Mouse (Mus musculus): Measurements from ENCODE around the gene Sprr2a1. TPM values are rescaled to one million over a fixed set of nuclear protein-coding genes. Genes with fewer than 3 reads are reported as not detected.
A peak's percentile ranks its signal among the peaks of the same experiment; 100 is the strongest.
"Not testable (repeated sequence)": the region's sequence is repeated elsewhere in the genome, so short reads cannot be mapped to it uniquely, and the experiment has no call there.

The Sprr2a1 gene
- 0.22 and 0.62 TPM in 2 replicates for polyA plus RNA-seq (2015; fragmentation: Nextera tagmentation; extraction: Ambion mirVana)

DNA sequence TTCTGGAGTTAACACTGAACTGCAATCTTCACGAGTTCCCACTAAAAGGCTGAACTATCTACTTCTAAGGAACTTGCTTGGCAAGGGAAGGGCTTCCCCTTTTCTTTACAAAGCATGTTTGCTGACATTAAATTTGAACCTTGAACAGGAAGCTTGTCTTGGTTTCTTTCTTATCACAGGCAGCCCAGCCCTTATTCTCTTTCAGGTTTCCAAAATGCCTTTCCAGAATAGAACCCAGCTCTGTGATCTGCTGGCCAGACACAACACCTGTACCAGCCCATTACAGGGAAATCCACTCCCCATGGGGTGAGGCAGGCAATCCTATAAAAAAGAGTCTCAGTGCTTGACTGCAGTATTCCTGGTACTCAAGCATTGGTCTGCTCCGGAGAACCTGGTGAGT lies at the start of gene Sprr2a1, which contains the start of gene Sprr2a2:
Sprr2a1 (plus strand) TSS at position 231 of the 400 bp plus-strand sequence.
Sprr2a2 (plus strand) TSS at position 352 of the 400 bp plus-strand sequence.
- H3K27ac ChIP-seq (ENCODE audit: low read length); H3K4me1 ChIP-seq (ENCODE audit: control insufficient read depth, insufficient read depth, low read length); H3K36me3 ChIP-seq (ENCODE audit: control insufficient read depth, insufficient read depth); H3K9ac ChIP-seq (ENCODE audit: low read length); H3K9me3 ChIP-seq (replicated peaks; ENCODE audit: control insufficient read depth, low read length); H3K27me3 ChIP-seq (ENCODE audit: control insufficient read depth, insufficient read depth, low read length); ATAC-seq (replicated peaks; ENCODE audit: extremely low read depth, insufficient read depth, low FRiP score); H3K4me2 ChIP-seq (ENCODE audit: low read depth, low read length); H3K4me3 ChIP-seq (ENCODE audit: low read length): not testable (repeated sequence)
- no CpG with 5 or more reads among the region's 2 CpGs for WGBS

- H3K27ac ChIP-seq (ENCODE audit: low read length): no peak overlapping the region
- H3K27me3 ChIP-seq (ENCODE audit: control insufficient read depth, insufficient read depth, low read length): no peaks in the 10 kb centered on the region
- WGBS: 71% methylated on average over 3 of the region's 3 CpGs
- H3K9me3 ChIP-seq (replicated peaks; ENCODE audit: control insufficient read depth, low read length): no peaks in the 10 kb centered on the region
- no peak overlapping the region for H3K4me3 ChIP-seq (ENCODE audit: low read length)
- H3K9ac ChIP-seq (ENCODE audit: low read length): no peak overlapping the region
- no peaks in the 10 kb centered on the region for H3K36me3 ChIP-seq (ENCODE audit: control insufficient read depth, insufficient read depth)
- ATAC-seq (replicated peaks; ENCODE audit: extremely low read depth, insufficient read depth, low FRiP score): no peak
- no peaks in the 10 kb centered on the region for H3K4me1 ChIP-seq (ENCODE audit: control insufficient read depth, insufficient read depth, low read length)
- no peak overlapping the region for H3K4me2 ChIP-seq (ENCODE audit: low read depth, low read length)
Observed at GRCm38 (mm10) chr3:92169847-92170246, 45.8 kb upstream of the Sprr2a1 start.

- Histone ChIP-seq H3K27ac (ENCODE audit: low read length) (no peak overlapping the region), H3K4me3 (ENCODE audit: low read length) (no peak overlapping the region), H3K36me3 (ENCODE audit: control insufficient read depth, insufficient read depth) (no peaks in the 10 kb centered on the region), H3K4me2 (ENCODE audit: low read depth, low read length) (no peak overlapping the region), H3K9me3 (replicated peaks; ENCODE audit: control insufficient read depth, low read length) (no peaks in the 10 kb centered on the region), H3K27me3 (ENCODE audit: control insufficient read depth, insufficient read depth, low read length) (no peaks in the 10 kb centered on the region), H3K4me1 (ENCODE audit: control insufficient read depth, insufficient read depth, low read length) (no peaks in the 10 kb centered on the region), H3K9ac (ENCODE audit: low read length) (no peak overlapping the region)
- 79% methylated on average over 1 of the region's 1 CpGs for WGBS
- no peak for ATAC-seq (replicated peaks; ENCODE audit: extremely low read depth, insufficient read depth, low FRiP score)
Observed at GRCm38 (mm10) chr3:92176880-92177279, 38.7 kb upstream of the Sprr2a1 start.

- no peaks in the 10 kb centered on the region for H3K9me3 ChIP-seq (replicated peaks; ENCODE audit: control insufficient read depth, low read length)
- ATAC-seq (replicated peaks; ENCODE audit: extremely low read depth, insufficient read depth, low FRiP score): no peak
- H3K4me3 ChIP-seq (ENCODE audit: low read length): no peak overlapping the region
- H3K4me2 ChIP-seq (ENCODE audit: low read depth, low read length): no peak overlapping the region
- H3K36me3 ChIP-seq (ENCODE audit: control insufficient read depth, insufficient read depth): no peaks in the 10 kb centered on the region
- 78% methylated on average over 6 of the region's 6 CpGs for WGBS
- no peak overlapping the region for H3K9ac ChIP-seq (ENCODE audit: low read length)
- no peaks in the 10 kb centered on the region for H3K4me1 ChIP-seq (ENCODE audit: control insufficient read depth, insufficient read depth, low read length)
- no peak overlapping the region for H3K27ac ChIP-seq (ENCODE audit: low read length)
- H3K27me3 ChIP-seq (ENCODE audit: control insufficient read depth, insufficient read depth, low read length): no peaks in the 10 kb centered on the region
Observed at GRCm38 (mm10) chr3:92195512-92196200, 19.9 kb upstream of the Sprr2a1 start.

DNA sequence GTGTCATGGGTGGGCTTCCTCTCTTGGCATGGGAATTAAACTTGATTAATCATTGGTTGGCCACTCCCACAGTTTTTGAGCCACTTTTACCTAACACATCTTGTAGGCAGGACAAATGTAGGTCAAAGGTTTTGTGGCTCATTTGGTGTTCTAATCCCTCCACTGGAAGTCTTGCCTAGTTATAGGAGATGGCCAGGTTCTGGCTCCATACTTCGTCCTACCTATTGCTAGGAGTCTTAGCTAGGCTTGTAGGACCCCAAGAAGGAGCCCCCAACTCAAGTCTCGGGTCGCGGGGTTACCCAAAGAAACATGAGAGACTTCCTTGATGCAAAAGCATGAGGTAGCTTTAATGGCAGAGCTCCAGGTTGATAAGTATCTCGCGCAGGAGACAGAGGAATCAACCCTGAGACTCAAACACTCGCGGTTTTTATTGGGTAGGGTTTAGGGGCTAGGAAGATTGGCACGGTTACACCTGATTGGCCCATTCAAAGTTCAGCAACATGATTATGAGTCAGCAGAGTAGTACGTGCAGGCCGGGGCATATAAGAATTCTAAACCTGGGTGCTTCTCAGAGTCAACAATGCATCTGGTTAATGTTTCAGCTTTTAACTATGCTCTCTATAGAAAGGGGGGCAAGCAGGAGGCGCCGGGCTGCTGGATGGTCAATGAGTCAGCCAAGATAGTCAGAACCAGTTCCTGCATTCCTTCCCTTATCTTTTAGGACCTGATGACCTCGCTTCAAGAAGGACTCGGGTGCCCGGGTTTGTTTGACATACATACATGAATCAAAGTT lies 4.3 kb upstream of the Sprr2a1 start:
- no CpG with 5 or more reads among the region's 16 CpGs for WGBS
- H3K36me3 ChIP-seq (ENCODE audit: control insufficient read depth, insufficient read depth); H3K4me1 ChIP-seq (ENCODE audit: control insufficient read depth, insufficient read depth, low read length); H3K9me3 ChIP-seq (replicated peaks; ENCODE audit: control insufficient read depth, low read length); H3K4me2 ChIP-seq (ENCODE audit: low read depth, low read length); H3K27ac ChIP-seq (ENCODE audit: low read length); H3K4me3 ChIP-seq (ENCODE audit: low read length); H3K9ac ChIP-seq (ENCODE audit: low read length); H3K27me3 ChIP-seq (ENCODE audit: control insufficient read depth, insufficient read depth, low read length): not testable (repeated sequence)
- ATAC-seq (replicated peaks; ENCODE audit: extremely low read depth, insufficient read depth, low FRiP score): peak; percentile 57

DNA sequence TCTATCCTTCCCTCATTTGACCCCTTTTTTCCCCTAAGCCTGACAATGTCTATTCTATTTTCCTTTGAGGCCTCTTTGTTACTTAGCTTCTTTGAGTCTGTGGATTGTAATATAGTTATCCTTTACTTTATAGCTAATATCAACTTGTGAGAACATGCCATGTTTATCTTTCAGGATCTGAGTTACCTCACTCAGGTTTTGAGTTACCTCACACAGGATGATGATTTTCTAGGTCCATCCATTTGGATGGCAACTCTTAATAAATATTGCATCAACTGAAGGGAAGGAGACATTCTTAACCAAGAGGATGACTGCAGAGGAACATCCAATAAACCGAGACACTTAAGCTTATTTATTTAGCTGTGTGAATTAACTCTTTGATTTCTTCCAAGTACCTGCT lies 3.5 kb upstream of the Sprr2a1 start:
- not testable (repeated sequence) for H3K4me1 ChIP-seq (ENCODE audit: control insufficient read depth, insufficient read depth, low read length); H3K27me3 ChIP-seq (ENCODE audit: control insufficient read depth, insufficient read depth, low read length); H3K36me3 ChIP-seq (ENCODE audit: control insufficient read depth, insufficient read depth); H3K27ac ChIP-seq (ENCODE audit: low read length); H3K4me3 ChIP-seq (ENCODE audit: low read length); H3K9me3 ChIP-seq (replicated peaks; ENCODE audit: control insufficient read depth, low read length); H3K4me2 ChIP-seq (ENCODE audit: low read depth, low read length); H3K9ac ChIP-seq (ENCODE audit: low read length)
- WGBS: no CpG with 5 or more reads among the region's 1 CpGs
- 0 out of 2 replicates have a peak, but pooled peaks have one; percentile 20 for ATAC-seq (replicated peaks; ENCODE audit: extremely low read depth, insufficient read depth, low FRiP score)

DNA sequence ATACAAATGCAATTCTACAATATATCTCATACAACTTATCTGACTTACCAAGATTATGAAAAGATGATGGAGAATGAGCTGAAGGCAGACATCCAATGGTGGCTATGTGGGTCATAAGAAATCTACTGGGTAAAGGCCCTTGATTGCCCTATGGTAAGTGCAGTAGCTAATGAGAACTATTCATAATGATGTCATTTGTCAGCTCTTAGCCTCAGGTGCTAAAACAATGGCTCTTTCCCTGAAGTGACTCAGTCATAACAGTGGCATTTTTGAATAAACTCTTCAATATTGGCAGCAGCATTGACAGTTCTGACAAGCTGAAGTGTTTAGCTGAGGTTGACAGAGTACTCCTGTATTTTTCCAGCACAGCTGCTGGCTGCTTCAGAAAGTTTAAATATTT lies 1.9 kb upstream of the Sprr2a1 start:
- not testable (repeated sequence) for H3K27me3 ChIP-seq (ENCODE audit: control insufficient read depth, insufficient read depth, low read length); H3K27ac ChIP-seq (ENCODE audit: low read length); H3K9ac ChIP-seq (ENCODE audit: low read length); ATAC-seq (replicated peaks; ENCODE audit: extremely low read depth, insufficient read depth, low FRiP score); H3K36me3 ChIP-seq (ENCODE audit: control insufficient read depth, insufficient read depth); H3K9me3 ChIP-seq (replicated peaks; ENCODE audit: control insufficient read depth, low read length); H3K4me1 ChIP-seq (ENCODE audit: control insufficient read depth, insufficient read depth, low read length); H3K4me2 ChIP-seq (ENCODE audit: low read depth, low read length); H3K4me3 ChIP-seq (ENCODE audit: low read length)

- not testable (repeated sequence) for H3K9me3 ChIP-seq (replicated peaks; ENCODE audit: control insufficient read depth, low read length); H3K4me3 ChIP-seq (ENCODE audit: low read length); H3K9ac ChIP-seq (ENCODE audit: low read length); H3K27me3 ChIP-seq (ENCODE audit: control insufficient read depth, insufficient read depth, low read length); ATAC-seq (replicated peaks; ENCODE audit: extremely low read depth, insufficient read depth, low FRiP score); H3K36me3 ChIP-seq (ENCODE audit: control insufficient read depth, insufficient read depth); H3K4me2 ChIP-seq (ENCODE audit: low read depth, low read length); H3K4me1 ChIP-seq (ENCODE audit: control insufficient read depth, insufficient read depth, low read length); H3K27ac ChIP-seq (ENCODE audit: low read length)
- WGBS: no CpG with 5 or more reads among the region's 8 CpGs
Observed at GRCm38 (mm10) chr3:92219031-92219430, 3.4 kb downstream of the Sprr2a1 start.

DNA sequence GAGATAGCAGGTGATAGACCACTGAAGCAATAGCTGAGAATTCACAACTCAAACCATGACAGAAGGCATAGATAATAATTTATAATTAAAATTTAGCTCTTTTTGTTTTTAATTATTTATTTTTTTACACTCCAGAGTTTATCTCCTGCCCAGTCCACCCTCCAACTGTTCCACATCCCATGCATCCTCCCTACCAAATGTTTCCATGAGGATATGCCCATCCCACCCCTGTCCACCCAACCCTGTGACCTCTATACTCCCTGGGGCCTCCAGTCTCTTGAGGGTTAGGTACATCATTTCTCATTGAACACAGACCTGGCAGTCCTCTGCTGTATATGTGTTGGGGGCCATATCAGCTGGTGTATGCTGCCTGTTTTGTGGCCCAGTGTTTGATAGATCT lies 8.1 kb downstream of the Sprr2a1 start:
- H3K27me3 ChIP-seq (ENCODE audit: control insufficient read depth, insufficient read depth, low read length); H3K27ac ChIP-seq (ENCODE audit: low read length); H3K9ac ChIP-seq (ENCODE audit: low read length); H3K36me3 ChIP-seq (ENCODE audit: control insufficient read depth, insufficient read depth); H3K4me2 ChIP-seq (ENCODE audit: low read depth, low read length); ATAC-seq (replicated peaks; ENCODE audit: extremely low read depth, insufficient read depth, low FRiP score); H3K4me1 ChIP-seq (ENCODE audit: control insufficient read depth, insufficient read depth, low read length); H3K9me3 ChIP-seq (replicated peaks; ENCODE audit: control insufficient read depth, low read length); H3K4me3 ChIP-seq (ENCODE audit: low read length): not testable (repeated sequence)
